Mouse (Mus musculus) hematopoietic stem cell, adult 5-6 weeks (primary cell): ENCODE measurements around the gene Ets2. TPM values are rescaled to one million over a fixed set of nuclear protein-coding genes. Genes with fewer than 3 reads are reported as not detected.

Experiments used
- ATAC-seq, 2 experiments: fragments of 125-278 bp in 1 of 2; replicated peaks in 1 of 2; 2 replicates each; pipeline ENCODE4 v1.8.0; 2016 to 2017; ENCODE audit warnings: inconsistent platforms in 2 of 2, mild to moderate bottlenecking in 2 of 2, moderate number of reproducible peaks in 2 of 2, low read depth in 1 of 2, moderate TSS enrichment in 1 of 2; ENCODE audit not compliant: low FRiP score in 2 of 2, poor library complexity in 2 of 2, severe bottlenecking in 2 of 2, insufficient read depth in 1 of 2, low TSS enrichment in 1 of 2
- total RNA-seq: library from RNA; stranded (forward); fragments of 172-1452, 232-1000 nt; gene quantifications from 2 replicates; pipeline ENCODE4 v1.2.3, GENCODE M21; 2017

Gene Ets2
- total RNA-seq = 9.7 and 17.0 TPM in 2 replicates

DNA sequence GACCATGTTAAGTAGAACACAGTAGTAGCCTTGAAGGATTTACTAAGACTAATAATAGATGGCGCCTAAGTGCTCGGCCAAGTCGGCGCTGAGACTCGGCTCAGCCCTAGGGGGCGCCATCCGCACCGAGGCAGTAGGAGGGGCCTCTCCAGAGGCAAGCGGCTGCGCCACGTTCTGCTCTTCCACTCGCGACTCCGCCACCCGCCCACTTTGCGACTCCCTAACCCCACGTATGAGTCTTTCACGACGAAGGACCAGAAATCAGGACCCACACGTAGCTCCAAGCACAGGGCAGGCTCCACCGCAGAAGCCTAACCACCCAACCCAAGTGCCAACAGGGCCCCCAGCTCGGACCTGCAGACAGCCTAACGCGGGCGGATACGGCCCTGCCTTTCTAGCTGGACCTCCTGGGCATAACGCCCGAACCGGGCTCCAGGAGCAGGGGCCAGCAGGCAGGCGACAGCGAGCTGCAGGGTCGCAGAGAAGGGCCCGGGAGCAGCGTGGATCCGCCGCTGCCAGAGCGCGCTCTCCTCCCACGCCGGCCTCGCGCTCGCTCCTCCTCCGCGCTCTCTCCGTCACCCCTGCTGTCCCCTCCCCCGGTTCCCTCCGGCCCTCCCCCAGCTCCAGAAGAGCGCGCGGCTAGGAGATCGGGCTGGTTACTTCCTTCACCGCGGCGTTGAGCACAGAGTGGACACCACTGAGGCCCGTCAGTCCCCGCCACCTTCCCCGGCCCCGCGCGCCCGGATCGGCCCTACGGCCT lies at the start of gene Ets2:
Gene Ets2 (plus strand): TSS at position 274 of the 760 bp plus-strand sequence.
- ATAC-seq = peak; percentile 89 to 93

DNA sequence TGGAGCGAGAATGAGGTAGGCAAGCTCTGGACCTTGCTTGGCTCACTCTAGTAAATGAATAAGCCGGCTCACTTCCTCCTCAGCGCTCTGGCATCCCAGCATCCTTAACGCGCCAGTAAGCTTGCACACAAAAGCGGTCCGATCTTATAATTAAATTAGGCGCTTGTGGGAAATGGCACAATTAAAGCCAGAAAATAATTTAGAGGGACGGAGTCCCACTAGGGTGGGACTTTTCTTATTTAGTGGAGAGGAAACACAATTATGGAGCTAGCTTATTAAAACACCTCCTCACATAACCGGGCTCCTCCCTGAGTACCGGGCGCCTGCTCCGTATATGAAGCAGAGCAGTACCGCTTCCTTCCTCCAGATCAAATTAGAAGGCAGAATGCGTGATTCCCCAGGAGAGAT lies 47.7 kb upstream of the Ets2 start:
- no peak for ATAC-seq

DNA sequence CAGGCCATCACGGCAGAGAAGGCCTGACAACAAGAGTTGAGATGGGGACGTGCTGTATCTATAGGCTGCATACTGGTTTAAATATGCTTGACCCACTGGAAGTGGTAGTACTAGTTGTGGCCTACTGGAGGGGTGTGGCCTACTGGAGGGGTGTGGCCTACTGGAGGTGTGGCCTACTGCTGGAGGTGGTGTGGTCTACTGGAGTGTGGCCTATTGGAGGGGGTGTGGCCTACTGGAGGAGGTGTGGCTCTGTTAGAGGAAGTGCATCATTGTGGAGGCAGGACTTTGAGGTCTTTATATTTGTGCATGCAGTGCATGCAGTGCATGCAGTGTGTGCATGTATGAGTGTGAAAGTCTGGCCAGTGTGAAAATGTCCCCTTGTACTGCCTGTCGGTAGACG lies 45.3 kb upstream of the Ets2 start:
- ATAC-seq = no peak

DNA sequence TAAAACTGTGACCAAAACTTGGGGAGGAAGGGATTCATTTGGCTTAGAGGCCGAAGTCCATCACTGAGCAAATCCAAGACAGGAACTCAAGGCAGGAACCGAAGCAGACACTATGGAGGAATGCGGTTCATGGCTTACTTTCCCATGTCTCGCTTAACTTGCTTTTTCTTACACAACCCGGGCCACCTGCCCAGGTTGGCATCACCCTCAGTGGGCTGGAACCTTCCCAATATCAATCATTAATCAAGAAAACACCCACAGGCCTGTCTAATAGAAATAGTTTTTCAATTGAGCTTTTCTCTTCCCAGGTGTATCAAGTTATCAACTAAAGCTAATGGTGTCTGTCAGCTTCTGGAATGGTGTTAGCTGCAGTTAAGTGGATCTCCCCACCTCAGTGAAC lies 44.7 kb upstream of the Ets2 start:
- ATAC-seq = no peak

DNA sequence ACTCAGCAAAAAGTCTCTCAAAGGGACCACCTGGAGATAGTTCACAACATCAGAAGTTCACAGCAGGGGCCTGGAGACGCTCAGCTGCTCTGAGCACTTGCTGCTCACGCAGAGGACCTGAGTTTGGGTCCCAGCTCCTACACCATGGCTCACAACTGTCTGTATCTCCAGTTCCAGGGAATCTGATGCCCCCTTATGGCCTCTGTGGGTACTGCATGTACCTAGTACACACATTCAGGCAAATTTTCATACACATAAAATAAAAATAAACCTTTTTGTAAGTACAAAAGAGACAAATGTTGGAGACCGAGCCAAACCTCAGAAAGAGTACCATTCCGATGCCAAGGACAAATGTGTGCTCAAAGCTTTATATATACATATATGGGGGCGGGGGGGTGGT lies 44.1 kb upstream of the Ets2 start:
- no peak for ATAC-seq

DNA sequence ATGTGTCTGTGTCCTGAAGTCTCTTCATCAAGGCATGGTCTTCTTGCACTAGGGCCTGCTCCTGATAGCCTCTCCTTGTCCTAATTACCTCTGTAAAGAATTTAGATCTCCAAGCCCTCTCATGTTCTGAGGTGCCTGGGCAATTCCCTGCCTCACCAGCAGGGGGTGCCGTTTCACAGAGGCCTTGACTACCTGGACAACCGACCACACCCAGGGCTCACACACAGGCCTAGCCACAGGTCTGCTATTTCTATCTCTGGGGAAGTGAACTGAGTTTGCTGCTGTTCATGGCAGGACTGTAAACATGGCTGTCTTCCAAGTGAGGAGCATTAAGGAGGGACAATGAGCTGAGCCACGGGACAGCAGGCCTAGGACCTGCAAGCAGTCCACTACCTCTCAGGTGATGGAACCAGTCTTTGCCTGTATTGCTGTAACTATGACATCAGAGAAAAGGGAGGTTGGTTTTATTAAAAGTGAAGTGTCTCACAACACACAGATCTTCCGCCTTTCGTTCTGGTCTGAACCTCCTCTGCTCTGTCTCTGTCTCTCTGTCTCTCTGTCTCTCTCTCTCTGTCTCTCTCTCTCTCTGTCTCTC lies 42.9 kb upstream of the Ets2 start:
- peak; percentile 57 to 84; a peak in 2 of 4 replicates for ATAC-seq

DNA sequence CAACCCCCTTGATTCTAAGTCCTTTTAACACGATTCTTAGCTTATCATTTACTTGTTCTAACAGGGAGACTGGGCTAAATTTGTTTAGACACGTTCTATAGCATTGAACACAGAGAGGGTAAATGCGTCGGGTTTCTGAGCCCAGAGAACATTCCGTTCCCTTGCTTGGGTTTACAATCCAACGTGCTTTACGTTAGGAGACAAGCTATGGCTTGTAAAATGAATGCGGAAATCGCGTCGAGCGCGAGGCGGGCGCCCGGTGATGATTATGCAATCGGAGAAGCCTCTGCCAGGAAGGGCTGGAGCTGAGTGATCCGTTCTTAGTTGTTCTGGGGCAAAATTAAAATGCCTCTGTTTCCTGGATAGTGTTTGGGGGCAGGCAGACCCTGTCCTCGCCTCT lies 42.4 kb upstream of the Ets2 start:
- ATAC-seq = no peak; a peak in 1 of 4 replicates

DNA sequence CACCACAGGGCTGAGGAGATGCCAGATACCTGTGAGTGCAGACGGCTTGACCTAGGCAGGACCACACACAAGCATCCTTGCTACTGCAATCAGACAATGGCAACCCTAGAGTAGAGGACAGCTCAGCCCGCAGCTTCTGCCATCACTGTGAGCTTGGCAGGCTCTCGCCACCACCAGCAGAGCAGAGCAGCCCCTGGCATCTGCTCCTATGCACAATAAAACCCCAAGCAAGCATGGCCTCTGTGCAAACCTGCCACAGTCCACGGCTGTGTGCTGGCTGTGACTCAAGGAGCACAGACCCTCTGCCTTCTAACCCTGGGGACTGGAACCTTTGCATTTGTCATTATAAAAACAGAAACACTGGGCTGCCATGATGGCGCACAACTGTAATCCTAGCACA lies 41.0 kb upstream of the Ets2 start:
- ATAC-seq = no peak

DNA sequence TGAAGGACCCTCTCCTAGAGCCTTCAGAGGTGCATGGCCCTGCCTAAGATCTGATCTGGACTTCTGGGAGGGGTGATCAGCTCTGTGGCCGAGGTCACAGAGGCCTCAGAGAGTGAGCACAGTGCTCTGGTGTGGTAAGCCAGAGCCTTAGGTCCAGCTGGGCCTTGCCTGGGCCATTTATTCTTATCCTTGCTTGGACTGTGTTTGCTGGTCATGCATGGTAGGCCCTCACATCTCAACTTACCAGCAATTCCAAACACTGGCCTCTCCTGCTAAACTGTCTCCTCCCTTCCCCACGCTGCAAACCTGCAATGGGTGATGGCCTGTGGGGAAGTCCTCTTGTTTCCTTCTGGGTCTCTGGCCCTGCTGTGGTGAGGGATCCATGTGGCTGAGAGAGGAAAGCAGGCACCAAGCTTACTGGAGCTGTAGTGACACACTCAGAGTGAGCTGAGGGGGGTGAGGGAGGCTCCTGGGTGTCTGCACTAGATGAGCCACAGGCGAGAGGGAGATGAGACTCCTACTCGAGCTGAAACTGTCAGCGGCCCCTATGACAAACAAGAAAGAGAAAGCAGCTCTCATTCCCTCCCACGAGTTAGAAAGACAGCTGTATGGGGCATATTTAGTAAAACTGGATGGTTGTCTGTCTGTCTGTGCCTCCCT lies 36.3 kb upstream of the Ets2 start:
- ATAC-seq = no peak

DNA sequence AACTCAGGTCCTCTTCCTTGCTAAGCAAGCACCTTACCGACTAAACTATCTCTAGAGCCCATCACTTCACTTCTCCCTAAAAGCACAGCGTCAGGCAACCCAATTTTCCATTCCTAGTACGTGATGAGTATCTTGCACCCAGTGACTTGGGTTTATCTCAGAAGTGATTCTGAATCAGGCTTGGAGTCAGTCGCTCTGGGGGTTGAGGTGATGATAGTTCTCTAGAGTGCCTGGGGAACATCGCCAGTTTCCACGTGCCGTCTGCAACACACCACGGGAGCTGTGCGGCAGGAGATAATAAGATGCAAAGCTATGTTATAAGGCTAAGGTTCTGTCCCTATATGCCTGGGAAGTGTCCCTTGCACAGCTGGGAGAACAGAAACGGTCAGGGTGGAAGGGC lies 35.6 kb upstream of the Ets2 start:
- no peak for ATAC-seq

DNA sequence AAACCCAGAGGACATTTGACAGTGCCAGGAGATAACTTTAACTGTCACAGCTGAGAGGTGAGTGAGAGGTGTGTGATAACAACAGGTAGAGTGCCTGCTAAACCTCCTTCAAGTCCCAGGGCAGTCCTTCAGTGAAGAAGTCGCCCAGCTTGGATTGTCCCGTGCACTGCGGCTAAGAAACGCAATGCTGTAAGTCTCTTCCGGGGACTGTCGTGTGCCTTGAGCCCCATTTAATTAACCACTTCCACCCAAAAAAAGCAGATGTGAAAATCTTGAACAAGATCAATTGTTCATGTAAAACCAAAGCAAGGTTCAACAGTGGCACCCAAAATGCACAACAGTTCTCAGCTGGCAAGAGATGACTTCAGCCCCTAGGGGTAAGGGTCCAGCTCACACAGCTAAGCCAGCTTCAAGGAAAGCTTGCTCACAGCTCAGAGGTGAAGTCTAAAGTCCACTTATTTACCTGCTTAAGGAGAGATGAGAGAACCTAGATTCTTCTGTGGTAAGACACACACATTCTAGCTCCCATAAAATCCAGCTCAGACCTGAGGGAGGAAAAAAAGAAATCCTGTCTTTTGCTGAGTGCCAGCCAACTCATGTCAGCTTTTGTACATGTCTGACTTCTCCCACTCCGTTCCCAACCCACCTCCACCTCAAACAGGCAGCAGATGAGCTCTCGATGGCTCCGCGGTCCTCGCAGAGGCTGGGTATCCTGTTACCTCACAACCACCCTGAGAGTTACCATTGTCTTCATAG lies 34.3 kb upstream of the Ets2 start:
- ATAC-seq = no peak

DNA sequence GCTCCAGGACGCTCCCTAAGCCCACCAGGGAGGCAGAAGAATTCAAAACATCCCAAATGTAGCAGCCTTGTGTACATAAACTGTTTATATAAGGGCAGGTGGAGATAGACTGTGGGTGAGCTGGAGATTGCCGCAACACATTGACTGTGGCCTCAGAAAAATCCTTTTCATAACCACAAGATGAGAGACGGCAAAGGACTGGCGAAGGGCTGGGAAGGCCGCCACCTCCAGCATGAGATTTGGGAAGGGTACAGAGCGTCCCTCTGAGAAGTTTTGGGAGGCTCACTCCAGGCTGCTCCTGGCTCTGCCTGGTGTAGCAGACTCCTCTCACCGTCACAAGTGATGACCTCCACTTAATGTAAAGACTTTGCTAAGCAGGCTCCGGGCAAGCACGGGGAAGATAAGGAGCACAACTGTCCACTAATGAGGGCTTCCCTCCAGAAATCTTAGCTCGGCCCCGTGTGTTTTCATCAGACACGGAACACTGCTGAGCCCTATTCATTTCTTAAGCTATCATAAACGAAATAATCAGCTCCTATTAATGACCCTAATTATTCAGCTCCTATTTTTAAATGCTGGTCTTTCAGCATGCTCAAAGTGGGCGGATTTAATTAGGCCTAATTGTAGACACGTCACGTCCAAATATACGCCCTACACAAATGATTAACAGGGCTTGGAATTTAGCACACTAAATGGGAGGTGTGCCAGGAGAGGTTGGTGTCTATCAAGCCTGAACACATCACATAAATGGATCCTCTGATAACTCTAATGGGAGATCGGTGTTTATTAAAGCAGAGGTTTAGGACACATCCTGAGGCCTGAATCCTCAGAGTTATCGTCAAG lies 33.5 kb upstream of the Ets2 start:
- no peak for ATAC-seq

DNA sequence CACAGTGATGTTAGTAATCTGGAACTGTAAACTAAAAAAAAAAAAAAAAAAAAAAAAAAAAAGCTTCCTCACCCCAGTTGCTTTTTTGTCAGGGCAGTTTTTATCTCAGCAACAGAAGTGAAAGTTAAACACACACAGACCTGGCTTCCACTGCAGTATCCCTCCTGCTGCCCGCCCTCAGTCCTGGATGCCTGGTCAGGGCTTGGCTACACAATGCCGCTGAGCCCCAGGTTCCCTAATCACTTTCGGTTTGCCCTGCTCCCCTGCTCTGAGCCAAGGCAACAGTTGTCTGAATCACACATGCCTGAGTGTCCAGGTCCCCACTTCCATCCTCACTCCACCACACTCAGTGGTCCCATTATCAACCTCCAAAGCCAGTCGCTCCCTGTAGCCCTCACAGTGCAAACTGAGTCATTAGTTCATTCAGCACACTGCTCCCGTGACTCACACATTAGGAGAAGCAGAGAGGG lies 27.4 kb upstream of the Ets2 start:
- peak; percentile 50 to 77 for ATAC-seq

DNA sequence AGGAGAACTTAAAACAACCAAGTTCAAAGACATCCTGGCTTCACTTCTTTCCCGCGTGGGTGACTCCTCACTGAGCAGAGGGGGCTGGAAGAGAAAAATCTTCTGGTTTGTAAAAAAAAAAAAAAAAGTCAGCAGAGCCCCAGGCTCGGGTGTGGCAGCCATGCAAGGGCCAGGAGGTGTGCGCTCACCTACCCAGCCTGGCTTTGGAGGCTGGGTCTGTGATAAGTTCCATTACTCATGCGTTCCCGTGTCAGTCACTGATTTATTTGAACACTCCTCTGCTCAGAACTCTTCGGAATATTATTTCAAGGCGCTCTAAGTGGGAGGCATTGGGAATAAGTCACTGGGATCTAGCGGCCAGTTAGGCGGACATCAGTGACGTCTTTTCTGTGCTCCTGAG lies 26.7 kb upstream of the Ets2 start:
- no peak for ATAC-seq

DNA sequence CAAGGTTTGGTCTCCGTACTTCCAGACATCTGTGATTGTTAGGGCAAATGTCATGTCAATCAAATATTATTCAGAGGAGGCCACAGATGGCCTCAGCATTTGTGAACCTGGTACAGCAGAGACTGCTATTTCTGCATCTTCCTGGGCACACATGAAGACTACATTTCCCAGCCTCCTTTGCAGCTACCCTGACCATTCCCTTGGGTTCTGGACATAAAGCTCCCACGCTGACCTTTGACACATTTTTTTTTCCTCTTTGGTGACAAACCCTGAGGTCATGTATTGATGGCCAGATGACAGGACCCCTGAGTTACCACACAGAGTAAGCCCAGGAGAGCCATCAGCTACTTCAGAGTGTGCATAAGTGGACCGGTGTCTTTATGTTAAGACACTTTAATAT lies 25.2 kb upstream of the Ets2 start:
- ATAC-seq = no peak

DNA sequence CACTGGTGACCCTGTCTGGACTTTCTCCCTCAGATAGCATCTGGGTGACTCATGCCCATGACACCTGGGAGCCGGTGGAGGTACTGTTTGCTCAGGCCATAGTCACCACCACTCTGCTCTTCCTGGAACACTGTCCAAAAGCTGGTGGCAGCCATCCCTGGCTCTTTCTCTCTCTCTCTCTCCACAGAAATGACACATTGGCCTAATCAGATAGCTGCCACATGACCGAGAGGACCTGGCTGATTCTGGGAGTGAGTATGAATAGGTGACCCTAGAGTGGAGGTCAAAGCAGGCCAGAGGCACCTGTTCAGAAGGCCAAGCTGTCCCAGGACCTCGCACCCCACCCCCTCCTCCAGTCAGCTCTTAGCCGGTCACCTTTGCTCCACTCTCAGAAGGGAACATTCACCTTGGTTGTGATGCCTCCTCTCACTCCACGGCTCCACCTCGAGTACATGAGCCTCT lies 19.4 kb upstream of the Ets2 start:
- no peak for ATAC-seq

DNA sequence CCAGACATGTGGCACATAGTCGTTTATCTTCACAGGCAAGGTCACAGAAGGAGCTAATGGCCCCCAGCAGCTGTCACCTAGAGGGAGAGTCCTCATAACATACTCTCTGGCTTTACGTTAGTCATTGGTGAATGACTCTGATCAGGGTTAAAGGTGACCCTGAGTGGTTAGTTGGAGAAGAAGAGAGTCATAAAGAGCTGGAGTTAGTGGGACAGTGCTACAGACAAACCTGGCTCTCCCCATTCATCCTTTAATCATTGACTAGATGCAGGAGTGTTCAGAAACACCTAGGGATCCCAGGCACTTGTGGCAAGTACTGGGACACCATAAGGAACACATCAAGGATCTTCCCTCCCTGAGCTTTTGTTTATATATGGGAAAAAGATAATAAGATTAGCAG lies 16.1 kb upstream of the Ets2 start:
- ATAC-seq = no peak
